Mouse (Mus musculus): Measurements from ENCODE around the gene Ascl5. TPM values are rescaled to one million over a fixed set of nuclear protein-coding genes. Genes with fewer than 3 reads are reported as not detected.
A peak's percentile ranks its signal among the peaks of the same experiment; 100 is the strongest.

Gene Ascl5
- polyA plus RNA-seq, 1 experiment from 2014 or later: not detected

DNA sequence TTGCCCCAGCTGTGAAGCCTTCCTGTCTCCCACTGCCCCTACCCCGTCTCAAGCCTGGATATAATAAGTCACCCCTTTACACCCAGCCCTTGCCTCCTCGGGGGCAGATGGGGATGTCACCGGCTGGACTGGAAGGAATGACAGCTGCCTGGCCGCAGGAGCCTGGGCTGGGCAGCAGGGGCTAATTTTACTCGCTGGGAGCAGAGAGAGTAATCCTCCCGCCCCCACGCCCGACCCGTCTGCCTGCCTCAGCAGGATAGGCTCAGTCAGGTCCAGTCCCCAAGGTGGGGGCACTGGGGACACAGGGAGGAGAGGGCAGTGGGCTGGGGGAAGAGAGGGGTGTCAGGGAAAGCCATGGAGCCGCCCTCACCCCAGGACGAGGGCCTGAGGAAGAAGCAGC, 1.9 kb downstream of the Ascl5 start, which contains the start of gene Cacna1s:
TSS of gene Cacna1s (plus strand) at position 204 of the 400 bp plus-strand sequence.
- Histone ChIP-seq H3K4me2 (replicated peaks) (no peak within 1 kb of the TSS), H3K27me3 (peaks cover 28% of the 10 kb centered on the region), H3K4me3 (no peak within 1 kb of the TSS), H3K9me3 (no peaks in the 10 kb centered on the region), H3K27ac (replicated peaks) (no peak within 1 kb of the TSS), H3K4me1 (peaks cover 27% of the 10 kb centered on the region), H3K9ac (replicated peaks) (no peak within 1 kb of the TSS), H3K36me3 (no peaks in the 10 kb centered on the region)
- WGBS: 43% methylated on average over 11 of the region's 11 CpGs
- no peak for ATAC-seq (replicated peaks)

DNA sequence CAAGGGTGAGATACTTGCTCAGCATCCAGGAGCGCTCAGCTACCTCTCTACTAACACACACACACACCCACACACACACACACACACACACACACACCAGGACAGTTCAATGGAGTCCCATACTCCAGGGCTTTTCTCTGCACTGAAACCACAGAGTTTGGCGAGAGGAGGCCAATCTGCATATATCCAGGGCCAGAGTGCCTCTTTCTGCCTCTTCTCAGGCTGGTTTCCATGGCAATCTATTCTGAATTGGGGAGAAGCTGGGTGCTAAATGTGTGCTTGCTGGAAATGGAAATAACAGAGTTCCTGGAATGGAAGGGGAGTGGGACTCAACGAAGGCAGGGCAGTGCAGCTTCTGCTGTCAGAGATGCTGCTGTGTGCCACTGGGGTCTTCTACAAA, 5.2 kb downstream of the Ascl5 start:
- H3K36me3 ChIP-seq: no peaks in the 10 kb centered on the region
- H3K9me3 ChIP-seq: no peaks in the 10 kb centered on the region
- peak overlapping the region; percentile 40 for H3K27ac ChIP-seq (replicated peaks)
- H3K4me1 ChIP-seq: peaks cover 23% of the 10 kb centered on the region
- H3K4me3 ChIP-seq: no peak overlapping the region
- ATAC-seq (replicated peaks): peak; percentile 20; the same call in 1 of the 2 replicates
- no peak overlapping the region for H3K9ac ChIP-seq (replicated peaks)
- 30% methylated on average over 3 of the region's 3 CpGs for WGBS
- no peak overlapping the region for H3K4me2 ChIP-seq (replicated peaks)
- peaks cover 10% of the 10 kb centered on the region; the same call in 1 of the 2 replicates for H3K27me3 ChIP-seq

DNA sequence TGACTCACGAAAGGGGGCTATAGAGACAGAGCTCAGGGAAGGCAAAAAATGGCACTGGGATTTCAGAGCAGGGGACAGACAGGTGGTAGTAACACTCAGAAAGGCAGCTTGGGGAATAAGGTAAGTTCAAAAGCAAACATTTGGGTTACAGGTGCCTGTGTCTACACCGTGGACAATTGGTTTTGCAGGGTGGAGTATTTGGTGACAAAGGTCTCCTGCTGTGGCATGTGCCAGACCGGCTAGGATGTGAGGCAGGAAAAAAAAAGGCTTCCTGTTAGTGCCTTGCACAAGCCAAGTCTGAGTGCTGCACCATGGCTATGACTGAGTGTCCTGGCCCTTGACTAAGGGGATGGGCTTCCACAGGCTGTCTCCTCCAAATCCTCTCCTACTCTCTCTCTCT, 8.0 kb downstream of the Ascl5 start:
- no peak overlapping the region for H3K4me2 ChIP-seq (replicated peaks)
- H3K27ac ChIP-seq (replicated peaks): no peak overlapping the region
- peaks cover 27% of the 10 kb centered on the region for H3K4me1 ChIP-seq
- H3K27me3 ChIP-seq: no peaks in the 10 kb centered on the region
- H3K9ac ChIP-seq (replicated peaks): no peak overlapping the region
- no peak overlapping the region for H3K4me3 ChIP-seq
- ATAC-seq (replicated peaks): no peak
- no peaks in the 10 kb centered on the region for H3K9me3 ChIP-seq
- H3K36me3 ChIP-seq: no peaks in the 10 kb centered on the region
- WGBS: 54% methylated on average over 3 of the region's 3 CpGs

DNA sequence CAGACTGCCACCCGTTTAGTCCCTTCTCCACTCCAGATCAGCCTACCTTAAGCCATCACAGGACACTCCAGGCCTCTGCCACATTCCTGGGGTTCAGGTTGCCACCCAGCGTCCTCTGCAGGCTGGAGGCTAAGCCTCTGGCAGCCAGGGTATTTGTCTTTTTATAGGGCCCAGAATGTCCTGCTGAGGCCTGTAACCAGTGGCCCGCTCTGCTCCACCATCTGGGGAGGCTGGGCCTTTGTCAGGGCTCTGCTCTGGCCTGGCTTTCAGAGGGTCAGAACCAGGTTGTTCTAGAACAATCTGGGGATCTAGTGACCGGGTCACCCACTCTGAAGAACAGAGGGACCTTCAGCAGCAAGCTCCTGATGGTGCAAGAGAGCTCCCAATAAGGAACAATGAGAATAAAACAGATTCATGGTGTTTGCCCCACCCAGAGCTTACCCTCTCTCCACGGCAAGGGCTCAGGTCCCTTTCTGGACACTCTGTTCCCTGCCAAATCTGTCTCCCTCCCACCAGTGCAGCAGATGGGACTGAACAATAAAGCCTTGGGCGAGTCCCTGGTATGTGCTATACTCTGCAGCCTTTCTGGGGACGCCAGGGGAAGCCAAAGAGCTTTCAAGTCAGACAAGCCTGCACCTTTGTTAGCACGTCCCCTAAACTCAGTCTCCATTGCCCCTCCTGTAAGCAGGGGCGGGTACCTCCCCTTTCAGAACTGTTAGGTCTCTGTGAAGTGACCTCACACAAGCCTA, 10.6 kb downstream of the Ascl5 start:
- Histone ChIP-seq H3K27ac (replicated peaks) (peak overlapping the region; percentile 26; the same call in 1 of the 2 replicates), H3K4me2 (replicated peaks) (no peak overlapping the region), H3K4me1 (peaks cover 19% of the 10 kb centered on the region), H3K4me3 (no peak overlapping the region), H3K9me3 (no peaks in the 10 kb centered on the region), H3K36me3 (no peaks in the 10 kb centered on the region), H3K9ac (replicated peaks) (no peak overlapping the region; the same call in 1 of the 2 replicates), H3K27me3 (no peaks in the 10 kb centered on the region)
- WGBS: 44% methylated on average over 9 of the region's 9 CpGs
- ATAC-seq (replicated peaks): peak; percentile 44; the same call in 1 of the 2 replicates

DNA sequence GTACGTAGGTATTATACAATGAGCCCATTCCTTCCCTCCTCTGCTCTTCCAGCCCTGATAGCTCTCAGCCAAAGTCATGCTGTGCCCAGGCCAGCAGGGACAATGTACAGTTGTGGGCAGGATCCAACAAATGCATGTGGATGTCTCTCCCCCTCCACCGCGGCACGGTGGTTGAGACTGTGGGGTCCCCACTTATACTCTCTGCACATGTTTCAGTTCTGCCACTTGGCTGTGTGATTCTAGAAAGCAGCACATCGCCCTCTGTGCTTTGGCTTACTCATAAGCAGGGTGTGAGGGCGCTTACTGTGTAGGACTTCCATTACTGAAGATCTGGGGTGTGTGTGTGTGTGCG, 11.2 kb downstream of the Ascl5 start:
- ATAC-seq (replicated peaks): peak; percentile 33
- Histone ChIP-seq H3K4me3 (no peak overlapping the region), H3K27me3 (no peaks in the 10 kb centered on the region), H3K4me2 (replicated peaks) (no peak overlapping the region), H3K9ac (replicated peaks) (no peak overlapping the region), H3K4me1 (peaks cover 13% of the 10 kb centered on the region), H3K36me3 (no peaks in the 10 kb centered on the region), H3K9me3 (no peaks in the 10 kb centered on the region), H3K27ac (replicated peaks) (peak overlapping the region; percentile 26)
- WGBS: 66% methylated on average over 7 of the region's 7 CpGs

DNA sequence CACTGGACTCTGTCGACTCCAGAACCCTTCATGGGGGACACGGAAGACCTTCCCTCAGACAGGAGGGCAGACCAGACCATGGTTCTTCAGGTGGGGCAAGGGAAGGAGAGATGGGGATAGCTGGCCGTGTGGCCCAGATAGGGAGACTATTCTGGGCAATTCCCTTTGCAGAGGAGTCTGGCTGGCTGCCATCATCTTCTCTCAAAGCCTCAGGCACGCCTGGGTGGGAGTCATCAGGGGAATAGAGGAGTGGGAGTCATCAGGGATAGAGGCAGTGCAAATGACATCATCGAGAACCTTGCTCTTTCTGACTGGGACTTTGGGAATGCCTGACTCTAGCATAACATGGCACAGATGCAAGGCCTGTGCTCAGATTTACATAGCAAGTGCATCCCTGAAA, 13.4 kb downstream of the Ascl5 start:
- no peak for ATAC-seq (replicated peaks)
- Histone ChIP-seq H3K4me3 (no peak overlapping the region), H3K27ac (replicated peaks) (no peak overlapping the region), H3K4me2 (replicated peaks) (no peak overlapping the region), H3K4me1 (peaks cover 11% of the 10 kb centered on the region; the same call in 1 of the 2 replicates), H3K9me3 (no peaks in the 10 kb centered on the region), H3K9ac (replicated peaks) (no peak overlapping the region), H3K36me3 (no peaks in the 10 kb centered on the region), H3K27me3 (no peaks in the 10 kb centered on the region)
- 59% methylated on average over 5 of the region's 5 CpGs for WGBS

DNA sequence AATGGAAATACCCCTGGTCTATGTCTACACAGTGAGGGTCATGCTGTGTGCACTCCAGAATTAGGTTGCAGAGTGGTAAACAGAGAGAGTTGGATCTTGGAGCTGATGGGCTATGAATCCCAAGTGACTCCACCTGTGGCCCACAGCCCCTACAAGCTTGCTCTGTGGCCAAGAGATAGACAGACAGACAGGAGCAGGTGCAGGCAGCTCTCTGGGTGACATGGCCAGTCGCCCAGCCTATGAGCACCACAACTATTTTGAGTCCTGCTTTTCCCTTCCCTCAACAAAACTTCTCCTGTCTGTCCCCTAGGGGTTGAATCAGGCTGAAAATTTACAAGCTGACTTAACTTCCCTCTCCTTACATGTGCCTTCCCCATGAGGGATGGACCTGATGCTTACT, 16.0 kb downstream of the Ascl5 start:
- no peak overlapping the region for H3K9ac ChIP-seq (replicated peaks)
- WGBS: 48% methylated on average over 1 of the region's 1 CpGs
- no peaks in the 10 kb centered on the region for H3K9me3 ChIP-seq
- no peaks in the 10 kb centered on the region for H3K36me3 ChIP-seq
- H3K4me1 ChIP-seq: peaks cover 4% of the 10 kb centered on the region; the same call in 1 of the 2 replicates
- H3K27ac ChIP-seq (replicated peaks): no peak overlapping the region
- no peak overlapping the region for H3K4me3 ChIP-seq
- no peak overlapping the region for H3K4me2 ChIP-seq (replicated peaks)
- no peaks in the 10 kb centered on the region for H3K27me3 ChIP-seq
- ATAC-seq (replicated peaks): no peak

DNA sequence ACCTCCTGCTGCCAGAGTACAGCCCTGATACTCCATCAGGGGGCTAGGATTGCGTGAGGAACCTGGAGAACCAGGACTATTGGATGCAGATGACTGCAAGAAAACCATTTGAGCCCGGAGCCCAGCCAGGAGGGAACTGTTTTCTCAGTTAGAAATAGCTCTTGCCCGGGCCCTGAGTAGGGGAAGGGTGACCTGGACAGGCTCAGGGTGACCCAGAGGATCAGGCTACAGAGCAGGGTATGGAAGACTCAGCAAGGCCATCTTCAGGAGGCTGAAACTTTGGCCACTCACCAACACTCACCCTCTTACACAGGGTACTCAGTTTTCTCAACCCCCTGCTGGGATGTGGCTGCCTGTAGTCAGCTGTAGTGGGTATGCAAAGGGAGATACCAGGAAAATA, 17.0 kb downstream of the Ascl5 start:
- H3K4me3 ChIP-seq: no peak overlapping the region
- ATAC-seq (replicated peaks): no peak
- no peaks in the 10 kb centered on the region for H3K4me1 ChIP-seq
- 68% methylated on average over 3 of the region's 3 CpGs for WGBS
- H3K27ac ChIP-seq (replicated peaks): no peak overlapping the region
- no peaks in the 10 kb centered on the region for H3K36me3 ChIP-seq
- no peaks in the 10 kb centered on the region for H3K9me3 ChIP-seq
- H3K27me3 ChIP-seq: no peaks in the 10 kb centered on the region
- H3K9ac ChIP-seq (replicated peaks): no peak overlapping the region
- H3K4me2 ChIP-seq (replicated peaks): no peak overlapping the region

DNA sequence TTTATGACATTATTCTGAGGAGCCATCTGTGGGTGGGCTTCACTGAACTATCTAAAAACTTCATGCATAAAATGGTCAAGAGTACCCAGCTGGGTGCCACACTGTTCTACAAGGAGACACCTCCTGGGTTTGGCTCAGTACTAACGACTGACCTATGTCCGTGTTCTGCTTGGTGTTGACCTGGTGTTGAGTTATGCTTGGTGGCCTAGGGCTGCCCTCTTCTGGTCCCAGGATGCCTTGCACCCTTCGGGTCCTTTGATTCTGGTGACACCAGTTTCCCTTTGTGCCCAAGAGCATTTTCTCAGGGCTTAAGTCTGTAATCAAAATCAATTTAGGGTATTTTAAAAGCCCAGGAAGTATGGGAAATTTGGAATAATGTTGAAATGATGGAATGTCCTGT, 25.5 kb downstream of the Ascl5 start:
- Histone ChIP-seq H3K4me1 (no peaks in the 10 kb centered on the region), H3K36me3 (no peaks in the 10 kb centered on the region), H3K9me3 (no peaks in the 10 kb centered on the region), H3K4me3 (no peak overlapping the region), H3K27ac (replicated peaks) (no peak overlapping the region), H3K4me2 (replicated peaks) (no peak overlapping the region), H3K27me3 (no peaks in the 10 kb centered on the region), H3K9ac (replicated peaks) (no peak overlapping the region)
- 11% methylated on average over 3 of the region's 3 CpGs for WGBS
- no peak for ATAC-seq (replicated peaks)

DNA sequence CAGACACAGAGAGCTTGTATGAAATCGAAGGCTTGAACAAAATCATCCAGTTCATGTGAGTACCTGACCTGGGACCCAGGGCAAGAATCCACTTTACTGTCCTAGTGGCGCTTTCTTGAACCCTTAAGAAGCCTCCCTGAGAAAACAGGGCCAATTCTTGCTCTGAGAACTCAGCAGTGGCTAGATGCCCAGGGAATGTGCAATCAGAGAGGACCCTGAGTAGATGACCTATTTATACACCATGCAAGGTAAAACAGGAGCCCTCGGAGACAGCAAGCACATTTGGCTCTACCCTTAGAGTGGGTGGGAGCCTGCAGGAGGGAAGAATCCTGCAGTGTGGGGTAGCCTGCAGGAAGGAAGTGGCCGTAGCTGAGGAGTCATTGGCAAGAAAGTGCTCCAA, 27.1 kb downstream of the Ascl5 start:
- ATAC-seq (replicated peaks): no peak
- H3K4me3 ChIP-seq: no peak overlapping the region

DNA sequence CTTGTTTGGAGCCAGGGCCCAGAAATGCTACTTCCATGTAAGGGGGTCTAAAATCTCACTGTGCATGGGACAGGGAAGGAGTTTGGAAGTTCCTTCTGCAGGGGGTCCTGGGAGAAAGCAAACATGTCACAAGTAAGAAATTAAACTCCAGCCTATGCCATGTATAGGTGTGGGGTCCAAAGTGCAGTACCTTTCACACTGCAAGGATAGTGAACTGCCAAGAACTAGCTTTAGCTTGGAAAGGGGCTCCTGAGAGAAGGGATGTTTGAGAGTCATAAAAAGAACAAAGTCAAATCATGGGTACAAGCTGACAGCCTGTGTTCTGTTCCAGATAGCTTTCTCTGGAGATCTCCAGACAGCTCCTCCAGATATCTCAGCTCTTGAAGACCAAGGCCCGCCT, 30.6 kb downstream of the Ascl5 start:
- 83% methylated on average over 1 of the region's 1 CpGs for WGBS
- no peak for ATAC-seq (replicated peaks)

More for the DNA sequence above, 27.1 kb downstream of the Ascl5 start:
- no peak overlapping the region for H3K27ac ChIP-seq (replicated peaks)
- WGBS: 68% methylated on average over 4 of the region's 4 CpGs
- H3K4me1 ChIP-seq: no peaks in the 10 kb centered on the region
- H3K9me3 ChIP-seq: no peaks in the 10 kb centered on the region
- H3K9ac ChIP-seq (replicated peaks): no peak overlapping the region
- no peaks in the 10 kb centered on the region for H3K27me3 ChIP-seq
- no peak overlapping the region for H3K4me2 ChIP-seq (replicated peaks)
- H3K36me3 ChIP-seq: no peaks in the 10 kb centered on the region

DNA sequence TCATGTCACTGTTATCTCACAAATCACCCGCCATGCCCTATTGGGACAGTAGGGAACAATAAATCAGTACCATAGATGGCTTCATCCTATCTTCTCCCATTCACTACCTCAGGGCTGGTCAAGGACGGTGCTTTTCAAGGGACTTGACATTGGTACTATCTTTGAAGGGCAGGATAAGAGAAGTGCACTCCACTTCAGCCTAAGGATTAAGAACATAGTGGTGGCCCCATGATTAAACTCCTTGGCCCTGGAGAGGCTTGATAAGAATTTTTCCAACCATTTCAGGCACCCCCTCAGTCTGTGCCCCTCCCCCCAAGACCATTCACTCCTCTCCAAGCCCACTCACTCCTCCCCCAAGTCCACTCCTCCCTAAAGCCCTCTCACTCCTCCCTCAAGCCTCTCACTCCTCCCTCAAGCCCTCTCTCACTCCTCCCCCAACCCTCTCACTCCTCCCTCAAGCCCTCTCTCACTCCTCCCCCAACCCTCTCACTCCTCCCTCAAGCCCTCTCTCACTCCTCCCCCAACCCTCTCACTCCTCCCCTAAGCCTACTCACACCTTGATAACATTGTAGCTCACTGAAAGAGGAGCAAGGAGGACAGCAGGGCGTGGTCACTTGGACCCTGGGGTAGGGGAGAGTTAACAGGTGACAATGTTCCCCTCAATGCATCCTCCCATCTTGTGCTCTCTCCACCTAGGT, 35.5 kb downstream of the Ascl5 start:
- H3K4me1 ChIP-seq: 0 out of 2 replicates have a peak, but pooled peaks cover 4% of the 10 kb centered on the region
- no peak overlapping the region for H3K4me3 ChIP-seq
- H3K27ac ChIP-seq (replicated peaks): no peak overlapping the region
- ATAC-seq (replicated peaks): no peak
- H3K9ac ChIP-seq (replicated peaks): no peak overlapping the region
- H3K36me3 ChIP-seq: no peaks in the 10 kb centered on the region
- no peak overlapping the region for H3K4me2 ChIP-seq (replicated peaks)
- 87% methylated on average over 3 of the region's 3 CpGs for WGBS
- no peaks in the 10 kb centered on the region for H3K27me3 ChIP-seq
- no peaks in the 10 kb centered on the region for H3K9me3 ChIP-seq

More for the DNA sequence above, 30.6 kb downstream of the Ascl5 start:
- Histone ChIP-seq H3K27me3 (no peaks in the 10 kb centered on the region), H3K9me3 (no peaks in the 10 kb centered on the region), H3K36me3 (no peaks in the 10 kb centered on the region), H3K9ac (replicated peaks) (no peak overlapping the region), H3K4me1 (no peaks in the 10 kb centered on the region), H3K4me2 (replicated peaks) (no peak overlapping the region), H3K4me3 (no peak overlapping the region), H3K27ac (replicated peaks) (no peak overlapping the region)
